Mouse (Mus musculus): ENCODE measurements around the gene Hapln1.

GRCm38 (mm10) chr13:89493678-89494077 is 45.9 kb upstream of the Hapln1 start:
- TF ChIP-seq CTCF (IDR thresholded peaks at IDR 0.05; ENCODE audit: low read depth, low read length) (no peak), TAL1 (conservative IDR thresholded peaks at IDR 0.05; ENCODE audit: low read depth, low read length) (no peak), GATA1 (IDR thresholded peaks at IDR 0.05; ENCODE audit: borderline replicate concordance, low read length) (no peak), POLR2AphosphoS5 (IDR thresholded peaks at IDR 0.05; ENCODE audit: insufficient replicate concordance, low read depth, low read length) (no peak)

Data from G1E (cell line).